Mouse (Mus musculus): Measurements from ENCODE around the gene Serpinf1. TPM values are rescaled to one million over a fixed set of nuclear protein-coding genes. Genes with fewer than 3 reads are reported as not detected.

Gene Serpinf1
- polyA plus RNA-seq (2012; rRNA removed): 11.1 and 24.4 TPM in 2 replicates

GRCm38 (mm10) chr11:75422013-75422792 is at the start of gene Serpinf1:
TSS of gene Serpinf1 (minus strand) at chr11:75422701.

DNA sequence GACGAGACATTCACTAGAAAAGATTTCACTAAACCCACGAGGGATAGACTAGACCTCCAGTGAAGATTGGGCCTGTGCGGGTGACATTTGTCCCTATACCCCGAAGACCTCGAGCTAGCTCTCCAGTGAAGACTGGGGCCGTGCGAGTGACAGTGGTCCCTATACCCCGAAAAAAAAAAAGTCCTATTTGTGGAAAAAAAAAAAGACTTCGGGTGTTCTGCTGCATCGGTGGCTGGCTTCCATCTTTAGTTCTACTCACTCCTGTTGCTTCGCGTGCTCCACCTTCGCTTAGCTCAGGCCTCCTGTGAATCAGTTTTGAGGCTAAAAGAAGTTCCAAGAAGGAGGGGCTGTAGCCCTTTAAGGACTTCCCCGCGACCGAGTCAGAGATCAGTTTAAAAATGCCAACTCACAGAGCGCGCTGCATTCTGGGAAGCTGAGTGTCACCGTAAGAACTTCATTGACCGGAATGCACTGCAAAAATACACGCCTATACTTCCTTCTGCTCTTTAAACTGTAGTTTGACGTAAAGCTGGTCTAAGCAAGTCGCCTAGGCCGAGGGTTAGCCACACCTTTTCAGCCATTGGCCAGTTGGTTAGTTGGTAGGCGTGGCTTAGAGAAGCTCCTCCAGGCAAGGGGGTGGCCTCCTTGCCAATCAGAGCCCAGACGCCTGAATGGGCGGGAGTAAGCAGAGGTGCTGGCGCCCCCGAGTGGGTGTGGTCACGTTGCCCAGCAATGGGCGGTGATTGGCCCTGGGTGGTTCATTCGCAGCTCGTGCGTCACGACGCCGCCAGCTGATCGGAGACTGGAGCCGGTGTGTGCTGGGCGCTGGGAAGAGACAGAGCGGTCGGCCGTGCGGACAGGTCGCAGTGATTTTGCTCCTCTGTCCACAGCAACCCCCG is 38.6 kb upstream of the Serpinf1 start, which contains the start of gene Tlcd2:
TSS of gene Tlcd2 (plus strand) at position 872 of the 899 bp plus-strand sequence.

GRCm38 (mm10) chr11:75453991-75454930 is 31.8 kb upstream of the Serpinf1 start, which contains the start of gene Wdr81:
TSS of gene Wdr81 (minus strand) at chr11:75454717.

DNA sequence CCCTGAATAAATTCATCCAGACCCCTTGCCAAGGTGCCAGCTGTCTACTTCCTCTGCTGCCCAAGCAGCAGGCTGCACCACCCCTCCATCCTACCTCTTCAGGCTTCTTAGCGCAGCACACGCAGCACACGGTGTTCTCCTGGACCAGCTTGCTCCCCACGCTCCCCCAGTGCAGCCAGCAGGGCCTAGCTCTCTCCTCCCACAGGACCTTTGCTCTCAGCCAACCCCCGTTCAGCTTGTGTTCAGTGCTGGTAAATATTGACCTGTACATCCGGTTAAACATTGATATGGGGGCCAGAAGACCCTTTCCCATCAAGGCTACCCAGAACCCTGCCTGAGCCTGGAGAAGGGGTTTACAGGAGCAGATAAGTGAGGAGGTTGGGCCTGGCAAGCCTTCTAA is 16.9 kb upstream of the Serpinf1 start, which contains the start of gene Serpinf2:
TSS of gene Serpinf2 (minus strand) at position 229 of the 400 bp plus-strand sequence.

Other genes starting within 250 kb of the Serpinf1 start
- 15.7 and 17.1 TPM in 2 replicates for gene Ovca2, start 243.9 kb downstream of the Serpinf1 start, polyA plus RNA-seq (2012; rRNA removed)
- gene Dph1, start 231.5 kb downstream of the Serpinf1 start, polyA plus RNA-seq (2012; rRNA removed): 19.4 and 20.1 TPM in 2 replicates
- 9.8 and 10.2 TPM in 2 replicates for gene Rtn4rl1, start 228.9 kb downstream of the Serpinf1 start, polyA plus RNA-seq (2012; rRNA removed)
- 32.6 and 33.6 TPM in 2 replicates for gene Rpa1, start 74.4 kb downstream of the Serpinf1 start, polyA plus RNA-seq (2012; rRNA removed)
- 10.7 and 11.0 TPM in 2 replicates for gene Smyd4, start 74.3 kb downstream of the Serpinf1 start, polyA plus RNA-seq (2012; rRNA removed)
- gene Serpinf2, start 16.9 kb upstream of the Serpinf1 start, polyA plus RNA-seq (2012; rRNA removed): 0.10 and 0.17 TPM in 2 replicates
- gene Wdr81, start 32.0 kb upstream of the Serpinf1 start, polyA plus RNA-seq (2012; rRNA removed): 8.5 and 9.2 TPM in 2 replicates
- 0.54 and 0.78 TPM in 2 replicates for gene Tlcd2, start 39.0 kb upstream of the Serpinf1 start, polyA plus RNA-seq (2012; rRNA removed)
- 112 and 116 TPM in 2 replicates for gene Prpf8, start 64.1 kb upstream of the Serpinf1 start, polyA plus RNA-seq (2012; rRNA removed)
- 1.6 and 2.2 TPM in 2 replicates for gene Rilp, start 87.4 kb upstream of the Serpinf1 start, polyA plus RNA-seq (2012; rRNA removed)
- gene Scarf1, start 90.8 kb upstream of the Serpinf1 start, polyA plus RNA-seq (2012; rRNA removed): 3.5 and 3.6 TPM in 2 replicates
- 20.9 and 21.9 TPM in 2 replicates for gene Slc43a2, start 109.0 kb upstream of the Serpinf1 start, polyA plus RNA-seq (2012; rRNA removed)
- gene Pitpna, start 165.4 kb upstream of the Serpinf1 start, polyA plus RNA-seq (2012; rRNA removed): 155 and 157 TPM in 2 replicates
- gene Inpp5k, start 208.3 kb upstream of the Serpinf1 start, polyA plus RNA-seq (2012; rRNA removed): 59.9 and 63.8 TPM in 2 replicates
- gene Myo1c, start 227.8 kb upstream of the Serpinf1 start, polyA plus RNA-seq (2012; rRNA removed): 23.7 and 25.9 TPM in 2 replicates